Mouse (Mus musculus): ENCODE results near the gene Hnrnpa0.
"Not testable (repeated sequence)": the region's sequence is repeated elsewhere in the genome, so short reads cannot be mapped to it uniquely, and the experiment has no call there.

Hnrnpa0 gene

DNA sequence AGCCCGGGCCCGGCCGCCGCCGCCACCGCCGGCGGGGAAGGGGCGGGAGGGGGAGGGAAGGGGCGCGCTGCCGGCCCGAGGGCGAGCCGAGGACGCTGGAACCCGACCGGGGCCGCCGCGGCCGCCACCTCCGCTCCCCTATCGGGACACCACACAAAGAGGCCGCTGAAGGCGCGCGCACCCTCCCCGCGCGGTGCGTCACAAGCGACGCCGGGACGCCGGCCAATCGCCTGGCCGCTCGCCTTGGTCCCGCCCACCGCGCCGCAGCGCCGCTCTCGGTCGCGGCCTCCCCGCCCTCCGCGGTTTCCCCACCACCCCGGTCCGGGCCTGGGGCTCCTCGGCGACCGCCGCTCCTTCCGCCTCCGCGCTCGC, at the start of gene Hnrnpa0:
Hnrnpa0 (minus strand) TSS at position 161 of the 372 bp plus-strand sequence.
- DNase-seq = peak; percentile 98

DNA sequence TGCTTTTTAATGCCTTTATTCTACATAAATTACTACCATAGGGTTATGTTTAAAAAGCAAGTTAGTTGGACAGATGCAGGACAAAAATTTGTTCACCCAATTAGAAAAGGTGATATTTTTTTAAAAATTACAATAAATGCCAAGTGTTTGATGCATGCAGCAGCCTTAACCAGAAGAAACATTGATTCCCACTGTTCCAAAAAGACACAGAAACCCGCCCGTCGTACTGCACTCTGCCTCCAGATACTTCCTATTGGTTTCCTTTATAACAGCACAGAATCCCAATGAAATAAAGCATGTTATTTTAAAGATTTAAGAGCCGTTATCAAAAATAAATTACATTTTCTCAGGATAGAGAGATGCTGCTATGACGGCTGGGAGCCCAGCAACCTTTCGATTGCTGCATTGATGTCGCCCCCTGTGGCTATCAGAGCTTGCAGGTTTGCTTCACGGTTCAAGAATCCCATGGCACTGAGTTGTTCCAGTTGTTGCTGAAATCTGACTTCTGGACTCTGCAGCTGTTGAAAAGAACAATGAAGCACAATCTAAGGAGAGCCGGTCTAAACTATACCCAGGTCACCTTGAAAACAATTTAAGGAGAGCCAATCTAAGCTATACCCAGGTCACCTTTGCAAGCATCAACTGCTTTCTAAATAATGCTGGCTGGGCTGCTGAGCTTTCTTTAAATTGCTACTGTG, 49.3 kb upstream of the Hnrnpa0 start:
- DNase-seq = peak; percentile 100

DNA sequence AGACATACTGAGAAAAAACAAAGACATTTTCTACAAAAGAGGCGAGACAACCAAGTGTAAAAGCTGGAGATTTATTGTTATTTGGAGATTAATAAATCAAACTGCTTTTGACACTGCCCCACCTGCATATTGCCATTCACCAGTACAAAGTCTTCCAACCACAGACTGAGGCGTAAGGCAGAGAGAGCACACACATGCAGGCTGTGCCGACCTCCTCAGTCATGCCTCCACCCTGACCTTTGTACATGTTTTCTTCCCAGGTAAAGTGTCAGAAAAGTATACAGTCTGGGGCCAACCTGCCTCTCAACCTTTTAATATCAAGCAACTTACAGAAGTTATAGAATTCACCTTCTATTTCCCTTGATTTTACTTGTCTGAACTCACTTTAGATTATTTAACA, 47.7 kb upstream of the Hnrnpa0 start:
- no peak for DNase-seq

DNA sequence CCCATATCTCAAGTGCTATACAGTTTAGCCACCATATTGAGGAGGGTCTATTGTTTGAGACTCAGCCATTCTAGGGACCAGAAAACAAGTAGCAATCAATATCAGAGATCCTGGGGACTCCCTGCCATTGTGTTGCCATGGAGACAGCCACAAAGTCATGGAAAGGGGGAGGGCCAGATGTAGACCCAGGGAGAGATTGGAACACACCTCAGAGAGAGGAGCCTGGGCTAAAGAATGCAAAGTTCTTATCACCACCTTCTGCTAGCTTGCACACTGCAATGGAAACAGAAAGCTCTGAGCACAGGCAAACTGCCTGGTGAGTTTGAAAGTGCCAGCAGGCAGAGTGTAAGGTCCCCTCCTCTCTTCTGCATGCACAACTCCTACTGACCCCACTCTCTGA, 39.8 kb upstream of the Hnrnpa0 start:
- DNase-seq = no peak

DNA sequence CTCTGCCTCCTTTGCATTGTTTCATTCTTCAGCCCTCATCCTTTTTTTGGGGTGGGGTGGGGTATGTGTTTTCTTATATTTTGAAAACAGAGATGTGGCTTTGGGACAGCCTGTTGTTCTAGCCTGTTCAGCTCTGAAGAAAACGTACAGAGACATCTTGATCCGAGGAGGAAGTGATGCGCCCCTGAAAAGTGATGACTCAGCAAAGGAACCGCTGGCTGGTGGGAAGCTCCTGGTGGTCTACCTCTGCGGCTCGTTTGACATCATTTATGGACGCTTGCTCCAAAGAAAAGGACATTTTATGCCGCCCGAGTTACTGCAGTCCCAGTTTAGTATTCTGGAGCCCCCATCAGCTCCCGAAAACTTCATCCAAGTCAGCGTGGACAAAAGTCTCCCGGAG, 35.0 kb upstream of the Hnrnpa0 start:
- DNase-seq = no peak

DNA sequence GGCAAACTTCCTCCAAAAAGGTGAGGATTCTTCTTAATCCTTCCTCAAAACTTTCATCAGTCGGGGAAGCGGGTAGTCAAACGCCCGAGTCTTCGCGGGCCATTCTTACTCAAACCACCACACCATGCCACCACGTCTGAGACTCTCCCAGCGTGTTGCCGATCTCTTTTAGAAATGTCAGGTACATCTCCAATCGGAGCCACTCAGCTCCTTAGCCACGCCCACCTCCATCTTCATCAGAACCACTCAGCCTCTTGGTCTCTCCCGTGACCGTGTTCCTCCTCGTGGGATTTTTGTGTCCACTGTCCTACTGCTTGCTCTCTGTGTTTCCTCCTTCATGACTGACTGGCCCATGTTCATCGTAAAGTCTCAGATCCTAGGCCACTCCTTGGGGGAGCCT, 32.4 kb upstream of the Hnrnpa0 start:
- DNase-seq = no peak

DNA sequence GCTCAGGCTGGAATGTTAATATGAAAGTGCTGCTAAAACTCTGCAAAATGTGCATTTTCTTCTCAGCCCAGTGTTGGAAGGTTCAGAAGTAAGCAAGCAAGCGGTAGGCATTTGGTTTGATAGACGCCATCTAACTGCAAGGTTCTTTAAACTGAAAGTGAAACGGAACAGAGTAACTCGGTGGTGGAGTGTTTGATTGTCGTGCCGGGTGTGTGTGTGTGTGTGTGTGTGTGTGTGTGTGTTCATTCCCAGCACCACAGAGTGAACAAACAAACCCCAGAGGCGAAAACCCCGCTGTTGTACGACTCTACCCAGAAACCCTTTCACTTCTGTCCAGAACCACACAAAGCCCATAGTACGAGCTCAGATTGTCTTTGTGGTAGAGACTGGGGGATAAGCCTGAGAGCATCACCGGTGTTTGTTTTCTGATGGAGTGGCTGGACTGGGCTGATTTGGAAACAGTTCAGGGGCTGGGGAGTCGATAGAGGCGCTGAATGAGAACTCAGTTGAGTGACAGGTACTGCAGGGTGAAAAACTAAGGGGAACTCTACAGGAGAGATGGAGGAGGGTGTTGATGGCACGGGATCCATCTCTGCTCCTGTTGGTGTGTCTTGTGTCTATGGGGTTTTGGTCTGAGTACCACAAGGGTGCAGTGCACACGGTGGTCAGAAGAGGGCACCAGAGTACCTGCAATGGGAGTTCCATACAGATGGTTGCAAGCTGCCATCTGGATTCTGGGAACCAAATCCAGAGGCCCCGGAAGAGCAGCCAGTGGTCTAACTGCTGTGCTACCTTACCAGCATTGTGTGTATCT, 29.9 kb upstream of the Hnrnpa0 start:
- DNase-seq = peak; percentile 94

DNA sequence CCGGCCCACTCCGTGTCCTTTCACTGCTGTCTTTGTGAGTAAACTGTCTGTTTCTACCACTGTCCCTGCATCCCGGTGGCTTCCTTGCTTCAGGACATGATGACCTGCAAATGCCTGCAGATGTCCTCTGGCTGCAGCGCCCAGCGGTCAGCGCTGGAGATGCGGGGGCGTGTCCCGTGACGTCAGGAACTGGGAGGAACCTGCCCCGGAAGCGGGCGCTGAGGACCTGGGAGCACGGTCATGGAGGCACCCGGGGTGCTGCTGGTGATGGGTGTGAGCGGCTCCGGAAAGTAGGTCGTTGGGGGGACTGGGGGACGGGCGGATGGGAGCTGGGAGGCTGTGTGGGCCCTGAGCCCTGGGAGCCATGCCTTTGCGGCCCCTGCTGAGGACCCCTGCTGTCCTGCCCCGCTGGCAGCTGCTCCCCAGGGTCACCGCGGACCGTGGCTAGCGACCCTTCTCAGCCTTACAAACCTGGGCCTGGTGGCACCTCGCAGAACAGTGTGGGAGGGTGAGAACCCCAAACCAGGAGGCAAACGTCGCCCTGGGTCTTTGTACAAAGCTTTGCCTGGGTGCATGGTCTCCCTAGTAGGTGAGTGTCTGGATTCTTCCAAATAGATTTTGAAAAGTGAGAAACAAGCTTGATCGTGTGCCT, 29.2 kb upstream of the Hnrnpa0 start, which contains the start of gene Idnk:
Idnk (plus strand) TSS at position 203 of the 652 bp plus-strand sequence.
- DNase-seq = peak; percentile 76

DNA sequence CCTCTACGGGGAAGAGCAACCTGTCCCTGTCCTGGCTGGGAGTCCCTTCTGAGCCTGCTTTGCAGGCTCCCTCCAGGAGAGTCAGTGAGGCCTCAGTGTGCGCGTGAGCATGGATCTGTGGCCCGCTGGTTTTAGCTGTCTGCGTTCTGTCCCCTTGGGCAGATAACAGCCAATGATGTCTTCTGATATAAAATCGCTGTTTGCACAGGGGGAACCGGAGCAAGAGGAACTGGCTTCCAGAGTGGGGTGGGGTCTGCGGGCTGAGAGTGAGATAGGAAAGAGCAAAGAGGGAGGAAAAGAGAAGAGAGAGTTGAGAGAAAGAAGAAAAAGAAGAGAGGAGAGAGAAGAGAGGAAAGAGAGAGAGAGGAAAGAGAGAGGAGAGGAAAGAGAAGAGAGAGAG, 28.7 kb upstream of the Hnrnpa0 start:
- DNase-seq = no peak

DNA sequence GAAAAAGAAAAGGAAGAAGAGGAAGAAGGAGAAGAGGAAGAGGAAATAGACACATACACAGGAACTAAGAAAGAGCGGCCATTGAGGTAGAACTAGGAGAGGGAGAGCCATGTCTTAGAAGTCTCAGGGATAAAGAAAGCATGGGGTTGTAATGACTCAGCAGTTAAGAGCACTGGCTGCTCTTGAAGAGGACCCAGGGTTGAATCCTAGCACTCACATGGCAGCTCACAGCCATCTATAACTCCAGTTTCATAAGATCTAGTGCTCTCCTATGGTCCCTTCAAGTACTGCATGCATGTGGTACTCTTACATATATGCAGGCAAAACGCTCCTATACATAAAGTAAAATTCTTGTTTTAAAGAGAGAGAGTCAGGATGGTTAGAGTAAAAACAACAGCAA, 27.7 kb upstream of the Hnrnpa0 start:
- DNase-seq = no peak

DNA sequence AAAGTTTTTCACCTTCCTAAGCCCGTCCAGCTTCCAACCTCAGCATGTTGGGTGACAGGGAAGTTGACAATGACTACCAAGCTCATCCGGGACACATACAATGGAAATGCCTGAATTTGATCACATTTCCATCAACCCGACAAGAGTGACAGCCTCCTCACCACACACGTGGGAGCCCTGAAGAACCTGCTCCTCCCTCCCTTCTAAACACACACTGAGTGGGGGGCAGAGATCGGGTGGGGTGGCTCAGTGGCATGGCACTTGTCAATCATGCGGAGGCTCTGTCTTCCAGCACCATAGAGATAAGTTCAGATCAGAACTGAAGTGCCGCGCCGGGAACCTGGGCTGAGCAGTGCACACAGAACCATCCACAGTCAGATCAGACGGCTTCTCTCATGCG, 22.1 kb upstream of the Hnrnpa0 start:
- no peak for DNase-seq

DNA sequence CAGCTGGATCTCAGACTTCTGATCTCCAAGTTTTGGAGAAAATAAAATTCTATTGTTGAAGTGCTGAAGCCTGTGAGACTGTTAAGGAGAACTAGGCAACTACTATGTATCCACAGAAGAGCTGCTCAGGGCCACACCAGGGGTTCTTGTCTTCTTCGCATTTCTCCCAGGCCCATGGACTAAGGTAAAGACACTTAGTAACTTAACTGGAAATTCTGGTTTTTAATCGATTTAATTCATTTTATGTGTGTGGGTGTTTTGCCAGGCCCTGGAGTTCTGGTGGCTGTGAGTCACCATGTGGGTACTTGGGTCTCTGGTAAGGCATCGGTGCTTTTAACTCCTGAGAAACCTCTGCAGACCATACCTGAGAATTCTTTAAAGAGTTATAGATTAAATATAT, 21.3 kb upstream of the Hnrnpa0 start:
- no peak for DNase-seq

DNA sequence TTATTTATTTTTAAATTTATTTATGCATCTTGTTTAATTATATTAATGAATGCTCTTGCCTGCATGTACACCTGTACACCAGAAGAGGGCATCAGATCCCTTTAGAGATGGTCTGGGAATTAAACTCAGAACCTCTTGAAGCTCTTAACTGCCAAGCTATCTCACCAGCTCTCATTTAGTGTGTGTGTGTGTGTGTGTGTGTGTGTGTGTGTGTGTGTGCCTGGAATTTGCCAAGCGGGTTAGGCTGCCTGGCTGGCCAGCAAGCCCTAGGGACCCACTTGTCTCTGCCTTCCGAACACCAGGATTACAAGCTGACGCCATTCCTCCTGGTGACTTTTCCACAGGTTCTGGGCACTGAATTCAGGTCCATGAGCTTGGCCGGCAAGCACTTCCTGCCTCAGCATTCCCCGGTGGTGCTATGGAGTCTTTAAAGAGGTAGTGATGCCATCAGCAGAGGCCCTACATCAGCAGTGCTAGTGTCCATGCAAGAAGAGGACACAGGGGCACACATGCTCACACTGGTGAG, 20.7 kb upstream of the Hnrnpa0 start:
- DNase-seq = no peak

DNA sequence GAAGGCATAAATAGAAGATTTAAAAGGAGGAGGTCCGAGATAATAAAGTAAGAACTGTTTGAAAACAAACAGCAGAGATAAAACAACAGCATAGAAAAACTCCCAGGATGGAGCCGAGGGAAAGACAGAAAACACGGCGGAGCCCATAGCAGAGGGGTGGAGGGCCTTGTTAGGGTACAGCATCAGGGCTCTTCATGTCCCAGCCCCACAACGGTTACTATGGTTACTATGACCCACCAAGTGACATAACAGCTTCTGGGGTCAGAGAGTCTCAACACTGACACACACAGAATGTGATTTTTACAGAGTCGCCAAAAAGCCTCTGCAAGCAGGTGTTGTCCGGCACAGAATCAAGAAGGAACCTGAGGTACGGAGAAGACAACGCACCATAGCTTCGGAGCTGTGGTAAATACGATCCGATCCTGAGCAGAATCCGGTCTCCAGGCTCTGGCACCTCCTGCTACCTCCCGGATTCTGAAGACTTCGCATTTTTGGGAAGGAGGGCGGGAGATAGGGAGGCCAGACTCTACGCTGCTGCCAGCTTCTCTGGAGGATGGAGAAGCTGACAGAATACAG, 20.0 kb upstream of the Hnrnpa0 start:
- DNase-seq = peak; percentile 28

DNA sequence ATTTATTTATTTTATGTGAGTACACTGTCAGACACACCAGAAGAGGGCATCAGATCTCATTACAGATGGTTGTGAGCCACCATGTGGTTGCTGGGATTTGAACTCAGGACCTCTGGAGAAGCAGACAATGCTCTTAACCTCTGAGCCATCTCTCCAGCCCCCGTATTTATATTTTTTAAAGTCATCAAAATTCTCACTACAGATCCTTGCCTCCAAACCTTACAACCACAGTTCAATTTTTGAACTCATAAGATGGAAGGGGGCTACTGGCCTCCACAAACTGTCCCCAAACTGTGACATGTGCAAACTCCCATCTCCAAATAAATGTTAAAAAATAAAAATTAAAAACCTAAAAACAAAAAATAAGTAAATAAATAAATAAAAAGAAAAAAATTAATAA, 19.4 kb upstream of the Hnrnpa0 start:
- no peak for DNase-seq

DNA sequence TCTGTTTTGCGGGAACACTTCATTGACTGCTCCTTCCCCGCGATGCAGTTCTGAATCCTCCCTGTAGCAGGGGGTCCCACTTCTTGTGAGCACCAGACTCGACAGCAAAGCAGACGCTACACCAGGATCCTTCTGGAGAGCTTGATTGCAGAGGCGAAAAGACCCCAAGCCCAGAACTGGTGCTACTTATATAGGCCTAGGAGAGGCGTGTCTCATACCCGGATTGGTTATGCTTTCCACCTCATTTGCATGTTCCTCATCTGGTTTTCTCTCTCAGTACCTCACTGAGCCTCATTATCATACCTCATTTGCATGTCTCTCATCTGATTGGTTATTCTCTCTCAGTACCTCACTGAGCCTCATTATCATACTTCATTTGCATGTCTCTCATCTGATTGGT, 18.2 kb upstream of the Hnrnpa0 start:
- DNase-seq = not testable (repeated sequence)

DNA sequence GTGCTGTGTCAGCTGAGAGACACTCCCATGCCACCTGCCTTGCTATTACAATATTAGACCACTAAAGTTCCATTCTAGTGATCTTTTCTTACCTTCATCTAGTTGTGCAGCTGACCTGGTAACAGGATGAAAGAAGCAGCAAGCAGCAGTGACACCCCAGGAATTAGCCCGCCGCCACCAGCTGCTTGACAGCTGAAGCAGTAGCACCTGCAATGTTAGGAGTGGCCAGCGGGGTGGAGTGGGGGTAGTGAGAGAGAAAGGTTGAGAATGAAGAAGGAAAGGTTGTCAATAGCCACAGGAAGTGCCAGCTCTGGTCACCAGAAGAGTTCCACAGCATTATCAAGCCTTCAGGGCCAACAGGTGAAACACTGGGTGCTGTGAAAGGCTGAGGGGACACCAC, 3.3 kb upstream of the Hnrnpa0 start:
- no peak for DNase-seq

DNA sequence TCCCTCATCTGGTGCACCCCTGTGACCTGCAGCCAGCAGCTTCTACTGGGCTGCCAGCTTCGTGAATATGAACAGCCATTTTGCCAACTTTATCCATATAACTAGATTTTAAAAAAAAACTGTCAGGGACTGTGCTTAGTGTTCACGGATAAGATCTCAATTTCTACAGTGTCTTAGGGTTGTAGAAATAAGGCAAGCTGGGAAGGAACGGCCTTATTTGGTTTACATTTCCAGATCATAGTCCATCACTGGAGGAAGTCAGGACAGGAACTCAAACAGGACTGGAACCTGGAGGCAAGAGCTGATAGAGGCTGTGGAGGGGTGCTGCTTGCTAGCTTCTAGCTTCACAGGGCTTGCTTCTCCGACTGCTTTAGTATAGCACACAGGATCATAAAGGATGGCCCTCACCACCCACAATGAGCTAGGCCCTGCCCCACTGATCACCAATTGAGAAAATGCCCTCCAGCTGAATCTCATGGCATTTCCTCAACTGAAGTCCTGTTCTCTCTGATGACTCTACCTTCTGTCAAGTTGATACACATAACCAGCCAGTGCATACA, 1.4 kb upstream of the Hnrnpa0 start:
- DNase-seq = no peak

DNA sequence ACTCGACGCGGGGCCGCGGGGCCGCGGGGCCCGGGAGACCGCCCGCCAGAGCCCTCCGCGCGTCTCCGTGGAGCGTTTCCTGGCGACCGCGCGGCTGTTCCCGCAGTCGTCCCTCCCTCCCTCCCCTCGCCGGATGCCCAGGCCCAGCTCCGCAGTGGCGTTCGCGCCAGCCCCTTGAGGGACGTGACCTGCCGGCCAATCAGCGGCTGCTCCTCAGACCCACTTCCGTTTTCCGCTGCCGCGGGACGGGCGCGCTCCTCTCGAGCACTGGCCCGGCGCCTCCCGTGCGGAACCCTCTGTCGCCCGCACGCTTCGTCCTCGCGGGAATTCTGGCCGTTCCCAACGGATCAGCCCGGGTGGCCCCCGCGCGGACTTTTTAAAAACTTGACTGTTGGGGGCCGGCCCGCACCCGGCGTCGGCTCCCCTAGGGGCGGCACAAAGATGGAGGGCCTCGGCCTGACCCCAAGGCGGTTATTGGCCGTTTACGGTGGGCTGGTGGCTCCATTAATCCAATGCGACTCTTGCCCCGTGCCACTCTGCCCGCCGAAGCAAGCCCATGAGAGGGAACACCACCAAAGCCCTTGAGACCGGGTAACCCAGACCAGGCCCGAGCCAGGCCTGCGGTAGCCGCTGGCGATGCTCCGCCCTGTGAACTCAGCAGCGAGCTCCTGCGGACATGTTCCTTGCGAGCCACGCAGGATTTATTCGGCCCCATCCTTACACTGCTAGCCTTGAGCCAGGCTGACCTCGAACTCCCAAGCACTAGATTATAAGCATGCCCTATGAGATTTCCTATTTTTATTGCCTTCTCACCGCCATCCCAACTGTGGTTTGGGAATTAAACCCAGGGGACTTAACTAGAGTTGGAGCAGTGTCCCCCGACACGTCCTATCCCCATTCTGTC, 664 bp upstream of the Hnrnpa0 start:
- peak; percentile 95 for DNase-seq

DNA sequence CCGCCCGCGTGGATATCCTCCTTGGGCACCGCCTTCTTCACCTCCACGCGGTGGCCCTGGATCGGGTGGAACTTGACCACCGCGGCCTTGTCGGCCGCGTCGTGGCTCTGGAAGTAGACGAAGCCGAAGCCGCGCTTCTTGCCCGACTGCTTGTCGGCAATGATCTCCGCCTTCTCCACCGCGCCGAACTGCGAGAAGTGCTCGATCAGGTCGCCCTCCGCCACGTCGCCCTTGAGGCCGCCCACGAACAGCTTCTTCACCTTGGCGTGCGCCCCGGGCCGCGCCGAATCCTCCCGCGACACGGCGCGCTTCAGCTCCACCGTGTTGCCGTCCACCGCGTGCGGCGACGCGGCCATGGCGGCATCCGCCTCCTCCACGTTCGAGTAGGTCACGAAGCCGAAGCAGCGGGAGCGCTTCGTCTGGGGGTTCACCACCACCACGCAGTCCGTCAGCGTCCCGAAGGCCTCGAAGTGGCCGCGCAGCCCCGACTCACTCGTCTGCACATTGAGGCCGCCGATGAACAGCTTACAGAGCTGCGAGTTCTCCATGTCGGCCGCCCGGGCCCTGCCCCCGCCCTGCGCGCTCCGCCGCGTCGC, 492 bp downstream of the Hnrnpa0 start:
- peak; percentile 65 for DNase-seq

All from right cerebral cortex, postnatal 4 days (tissue).